Mouse (Mus musculus) left cerebral cortex, adult 18-20 months (tissue): ENCODE data around the gene Olfr855. TPM values are rescaled to one million over a fixed set of nuclear protein-coding genes. Genes with fewer than 3 reads are reported as not detected.

Experiments
- DNase-seq, 2 experiments: peaks; one replicate each; pipeline ENCODE4 v3.0.0; 2021 to 2022; ENCODE audit warnings: low spot score in 2 of 2, mixed read lengths in 1 of 2
- long read RNA-seq, 2 experiments: library from polyadenylated mRNA; stranded (forward); transcript quantifications; one replicate each; pipeline ENCODE4 v2.0.0; 2021
- total RNA-seq, 2 experiments: library from RNA; stranded (reverse); gene quantifications; 2 replicates each; pipeline ENCODE4 v1.2.3; 2021

The Olfr855 gene
- total RNA-seq: not detected
- long read RNA-seq, experiment 1: 0 reads
- long read RNA-seq, experiment 2: 0 reads

GRCm38 (mm10) chr9:19582317-19582716, at the start of gene Olfr855:
TSS of gene Olfr855 (plus strand) at chr9:19582617.
- no peak for DNase-seq

DNA sequence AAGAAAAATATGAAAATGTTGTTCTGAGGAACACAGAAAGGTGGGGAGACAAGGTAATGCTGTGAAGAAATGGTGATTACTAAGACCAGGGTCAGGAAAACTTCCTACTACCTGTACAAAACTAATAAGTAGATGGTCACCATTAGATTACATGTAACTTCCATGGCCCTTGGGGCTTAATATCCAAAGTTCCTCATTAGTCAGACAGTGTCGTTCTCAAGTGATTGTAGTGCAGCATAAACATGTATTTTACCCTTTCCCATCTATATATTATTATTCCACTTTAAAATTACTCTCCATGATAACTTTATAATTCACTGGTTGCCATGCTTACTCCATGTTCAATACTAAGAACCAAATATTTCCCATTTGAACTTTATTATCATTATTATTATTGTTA, 41.4 kb upstream of the Olfr855 start, which contains the start of gene Olfr853:
TSS of gene Olfr853 (minus strand) at position 101 of the 400 bp plus-strand sequence.
- no peak for DNase-seq

DNA sequence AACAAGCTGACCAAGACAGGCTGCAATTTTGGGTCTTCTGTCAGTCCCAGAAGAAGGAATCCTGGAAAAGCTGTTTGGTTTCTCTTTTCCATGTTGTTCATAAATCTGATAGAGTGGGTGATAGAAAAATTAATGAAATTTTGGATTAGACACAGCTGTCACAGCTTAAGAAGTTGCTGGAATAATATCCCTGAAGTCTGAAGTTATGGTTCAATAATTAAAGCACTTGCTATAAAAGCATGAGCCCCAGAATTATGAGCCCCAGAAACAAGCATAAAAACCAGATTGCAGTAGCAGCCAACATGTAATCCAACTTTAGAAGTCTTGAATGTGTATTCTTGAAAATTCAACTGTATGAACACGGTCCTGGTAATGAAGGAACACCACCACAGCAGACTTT, 15.1 kb upstream of the Olfr855 start, which contains the start of gene Olfr854:
TSS of gene Olfr854 (minus strand) at position 101 of the 400 bp plus-strand sequence.
- no peak for DNase-seq

GRCm38 (mm10) chr9:19621297-19621696, 38.9 kb downstream of the Olfr855 start:
- no peak for DNase-seq

DNA sequence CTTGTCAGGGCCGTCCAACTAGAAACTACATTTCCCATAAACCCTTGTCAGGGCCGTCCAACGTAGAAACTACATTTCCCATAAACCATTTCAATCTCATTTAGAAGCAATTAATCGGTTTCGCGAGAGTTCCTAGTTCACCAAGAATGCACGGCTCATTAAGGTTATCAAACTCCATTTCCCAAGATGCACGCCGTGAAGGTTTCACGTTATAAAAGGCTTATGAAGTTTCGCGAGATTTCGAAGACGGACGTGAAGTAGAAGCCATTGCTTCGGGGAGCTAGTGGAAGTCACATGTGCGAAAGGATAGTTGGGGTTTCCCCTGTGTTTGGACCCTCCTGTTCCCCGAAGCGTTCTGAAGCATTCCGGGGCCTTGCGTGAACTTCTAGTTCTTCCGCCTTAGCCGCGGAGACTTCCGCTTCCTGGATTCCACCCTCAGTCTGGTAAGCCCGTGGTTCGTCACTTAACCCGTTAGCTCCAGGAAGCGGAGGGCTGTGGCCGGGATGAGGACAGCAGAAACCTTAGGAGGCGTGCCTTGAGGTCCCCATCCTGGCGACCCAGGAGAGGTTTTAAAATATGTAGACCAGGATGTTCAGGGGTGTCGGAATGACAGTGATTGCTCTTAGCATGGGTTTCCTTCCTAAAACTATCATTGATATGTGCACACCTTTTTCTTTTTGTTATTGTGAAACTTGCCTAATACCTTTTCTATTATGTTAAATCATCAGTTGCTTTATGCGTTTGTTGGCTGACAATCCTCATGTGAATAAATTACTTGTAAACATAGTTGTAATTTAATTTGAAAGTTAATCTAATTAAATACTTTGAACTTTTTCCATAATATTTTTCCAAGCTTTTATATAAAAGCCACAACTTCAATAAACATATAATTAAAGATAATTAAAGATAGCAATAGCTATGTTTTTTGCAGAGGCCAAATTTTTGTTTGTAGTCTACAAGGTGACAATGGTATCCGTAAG, 39.7 kb downstream of the Olfr855 start, which contains the start of gene Zfp317:
TSS of gene Zfp317 (plus strand) at position 260 of the 980 bp plus-strand sequence.
- peak; percentile 78 to 90 for DNase-seq

GRCm38 (mm10) chr9:19629574-19629973, 47.2 kb downstream of the Olfr855 start:
- no peak for DNase-seq

Other genes with a start within 250 kb of the Olfr855 start
- gene Olfr845, start 246.2 kb upstream of the Olfr855 start, total RNA-seq: not detected
- not detected for gene Olfr846, start 218.6 kb upstream of the Olfr855 start, total RNA-seq
- gene Olfr847, start 203.9 kb upstream of the Olfr855 start, total RNA-seq: not detected
- not detected for gene Olfr849, start 142.4 kb upstream of the Olfr855 start, total RNA-seq
- not detected for gene Olfr850, start 104.4 kb upstream of the Olfr855 start, total RNA-seq
- gene Olfr851, start 89.3 kb upstream of the Olfr855 start, total RNA-seq: not detected
- gene Olfr853, start 41.5 kb upstream of the Olfr855 start, total RNA-seq: not detected
- gene Olfr854, start 15.2 kb upstream of the Olfr855 start, total RNA-seq: not detected
- 10 to 100 TPM; 21.8 to 22.7 TPM for gene Zfp317, start 39.5 kb downstream of the Olfr855 start, total RNA-seq
- not detected for gene Olfr857, start 126.8 kb downstream of the Olfr855 start, total RNA-seq
- gene Olfr58, start 197.7 kb downstream of the Olfr855 start, total RNA-seq: not detected
- not detected for gene Olfr859, start 222.3 kb downstream of the Olfr855 start, total RNA-seq